ENCODE assay signal across 17 mouse cellular contexts in genomic region chr4:142970040-142970439, GRCm38 (mm10).
DNase-seq lines count a peak whose midpoint lies in the region; ATAC-seq lines count a peak whose summit lies in the region.
"Had no signal": no experiment of that assay in that cellular context is flagged by ENCODE, and none has a peak within 500 bp of the region (broad histone marks: within the 10 kb centered on the region; RNA-seq: fewer than 3 reads in every experiment).

No protein-coding gene starts in this region.

- intact Hi-C loops in left cerebral cortex, postnatal 36 days (cut with DNase I) = no loop called here

- ATAC-seq in erythroid progenitor cell, adult 5-6 weeks (replicated peaks; ENCODE audit: low FRiP score, poor library complexity, severe bottlenecking) = no peak
- ATAC-seq: CD4-positive, CD25-positive, alpha-beta regulatory T cell, adult 4 months; forebrain, embryonic 15.5 days; midbrain, embryonic 15.5 days had no signal

- DNase-seq in cerebellum, adult 18-20 months = peak; percentile 6 to 24
- DNase-seq in cerebellum, postnatal 4 days (ENCODE audit: low spot score in 2 of 2) = no peak
- peak; percentile 12 to 23 for DNase-seq in left cerebral cortex, postnatal 36 days (ENCODE audit: low spot score in 2 of 2)
- no peak for DNase-seq in left cerebral cortex, adult 11 months (ENCODE audit: low spot score)
- DNase-seq in cerebellum, postnatal 25 days = peak; percentile 35 to 63
- peak; percentile 21 for DNase-seq in right cerebral cortex, postnatal 14 days
- no peak for DNase-seq in retina, embryonic 14.5 days (ENCODE audit: low spot score)
- DNase-seq: adrenal gland, postnatal 25 days; heart, postnatal 4 days; kidney, adult 2 months; layer of hippocampus, postnatal 36 days; lung, embryonic 14.5 days; thymus, postnatal 14 days had no signal

Comparison
In these comparisons a context has a peak if more than half of its experiments do, and no peak if none do; other contexts are left out.
1. DNase-seq: peak in cerebellum, adult 18-20 months (2 of 2), left cerebral cortex, postnatal 36 days (2 of 2), cerebellum, postnatal 25 days (2 of 2) and right cerebral cortex, postnatal 14 days (single experiment); none in cerebellum, postnatal 4 days (0 of 2), left cerebral cortex, adult 11 months (single experiment) and retina, embryonic 14.5 days (single experiment).